Mouse (Mus musculus): ENCODE data around the gene Dcpp3. TPM values are rescaled to one million over a fixed set of nuclear protein-coding genes. Genes with fewer than 3 reads are reported as not detected.
A peak's percentile ranks its signal among the peaks of the same experiment; 100 is the strongest.

The Dcpp3 gene
- polyA plus RNA-seq, 1 experiment, result not detected

DNA sequence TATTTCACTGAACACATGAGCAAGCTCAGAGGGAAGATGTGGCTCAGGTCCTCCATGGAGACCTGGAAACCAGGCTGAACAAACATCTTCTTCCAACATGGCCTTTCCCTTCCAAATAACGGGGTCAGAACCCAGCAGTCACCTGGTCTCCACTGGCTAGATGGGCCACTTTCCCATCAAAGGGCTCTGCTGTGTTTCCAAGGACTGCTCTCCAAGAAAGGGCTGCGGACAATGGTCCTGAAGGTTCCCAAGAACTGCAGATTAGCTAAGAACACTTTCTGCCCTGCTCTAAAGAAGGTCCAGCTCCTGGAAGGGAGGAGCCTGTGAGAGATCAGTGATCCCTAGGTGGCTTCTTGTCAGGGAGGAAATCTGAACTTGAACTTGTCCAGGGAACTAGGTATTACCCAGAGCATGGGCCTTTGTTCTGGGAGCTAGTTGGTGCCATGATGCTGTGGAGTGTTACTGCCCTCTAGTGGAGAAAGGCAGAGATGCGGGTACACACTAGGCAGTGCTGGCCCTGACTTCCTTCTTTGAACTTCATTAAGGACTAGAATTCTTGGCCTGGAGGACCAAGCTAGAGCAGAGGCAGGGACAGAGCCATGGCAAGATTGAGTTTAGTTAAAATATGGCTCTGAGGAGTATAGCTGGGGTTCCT, 43.0 kb downstream of the Dcpp3 start:
- Histone ChIP-seq H3K4me3 (ENCODE audit: control insufficient read depth, low read depth, low read length) (no peak overlapping the region), H3K27ac (ENCODE audit: control insufficient read depth, insufficient read depth, low read depth, low read length) (no peak overlapping the region), H3K27me3 (ENCODE audit: control insufficient read depth, insufficient read depth, low read length) (no peaks in the 10 kb centered on the region), H3K36me3 (ENCODE audit: control insufficient read depth, insufficient read depth, low read length) (no peaks in the 10 kb centered on the region), H3K4me1 (ENCODE audit: control insufficient read depth, insufficient read depth, low read length) (no peaks in the 10 kb centered on the region)
- TF ChIP-seq POLR2A (IDR thresholded peaks at IDR 0.05; ENCODE audit: control insufficient read depth, low read depth, low read length), result no peak
- TF ChIP-seq CTCF (IDR thresholded peaks at IDR 0.05; ENCODE audit: control insufficient read depth, insufficient read depth, insufficient replicate concordance, low read depth, low read length), result peak; percentile 89; the same call in 1 of the 2 replicates

DNA sequence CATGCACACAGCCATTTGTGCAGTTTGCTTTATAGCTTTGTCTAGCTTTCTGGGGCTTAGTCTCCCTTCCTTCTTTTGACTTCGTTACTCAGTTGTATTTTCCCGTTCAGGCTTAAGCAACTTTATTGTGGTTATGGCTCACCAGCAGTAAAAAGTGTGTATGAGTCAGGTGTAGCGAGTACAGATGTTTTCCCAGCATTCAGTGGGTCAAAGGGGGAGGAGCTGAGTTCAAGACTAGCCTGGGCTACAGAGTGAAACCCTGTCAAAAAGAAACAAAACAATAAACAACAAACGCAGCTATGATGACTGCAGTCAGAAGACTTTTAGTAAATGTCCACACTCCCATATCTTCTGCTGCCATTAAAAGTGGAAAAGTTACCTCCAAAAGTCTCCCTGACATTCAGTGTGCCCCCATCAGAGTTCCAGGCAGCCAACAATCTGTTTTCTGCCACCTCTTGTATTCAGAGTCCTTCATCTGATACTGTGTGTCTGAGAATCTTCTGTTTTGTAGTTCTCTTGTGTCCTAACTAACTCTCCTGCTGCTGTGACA, 44.4 kb downstream of the Dcpp3 start:
- H3K27ac ChIP-seq (ENCODE audit: control insufficient read depth, insufficient read depth, low read depth, low read length), result no peak overlapping the region
- no peaks in the 10 kb centered on the region; the same call in 1 of the 2 replicates for H3K4me1 ChIP-seq (ENCODE audit: control insufficient read depth, insufficient read depth, low read length)
- H3K4me3 ChIP-seq (ENCODE audit: control insufficient read depth, low read depth, low read length), result no peak overlapping the region
- TF ChIP-seq CTCF (IDR thresholded peaks at IDR 0.05; ENCODE audit: control insufficient read depth, insufficient read depth, insufficient replicate concordance, low read depth, low read length) (no peak), POLR2A (IDR thresholded peaks at IDR 0.05; ENCODE audit: control insufficient read depth, low read depth, low read length) (no peak)
- no peaks in the 10 kb centered on the region for H3K36me3 ChIP-seq (ENCODE audit: control insufficient read depth, insufficient read depth, low read length)
- H3K27me3 ChIP-seq (ENCODE audit: control insufficient read depth, insufficient read depth, low read length), result no peaks in the 10 kb centered on the region

DNA sequence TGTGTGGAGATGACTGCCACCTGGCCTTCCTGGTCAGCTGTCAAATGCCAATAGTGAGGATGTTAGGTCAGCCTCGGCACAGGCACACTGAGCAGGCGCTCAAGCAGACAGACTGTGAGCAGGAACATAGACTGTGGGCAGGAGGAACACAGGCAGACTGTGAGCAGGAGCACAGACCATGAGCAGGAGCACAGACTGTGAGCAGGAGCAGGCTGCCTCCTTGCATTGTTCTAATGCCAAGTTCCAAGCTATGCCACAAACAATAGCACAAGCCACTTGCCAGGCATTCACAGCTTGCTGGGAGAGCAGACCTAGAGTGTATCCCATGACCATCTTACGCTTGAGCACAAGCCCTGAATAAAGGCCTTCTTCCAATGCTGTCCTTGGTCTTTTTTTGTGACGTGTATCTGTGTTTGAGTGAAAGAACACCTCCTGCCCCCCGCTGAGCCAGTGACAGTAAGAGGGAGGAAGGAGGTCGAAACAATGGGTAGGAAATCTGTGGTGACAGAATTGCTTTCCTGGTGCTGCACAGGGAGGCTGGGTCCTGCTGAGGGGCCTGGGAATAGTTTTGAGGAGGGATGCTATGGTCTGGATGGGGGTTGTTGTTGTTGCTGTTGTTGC, 48.7 kb downstream of the Dcpp3 start:
- peak overlapping the region; percentile 14; the same call in 1 of the 2 replicates for H3K27ac ChIP-seq (ENCODE audit: control insufficient read depth, insufficient read depth, low read depth, low read length)
- H3K36me3 ChIP-seq (ENCODE audit: control insufficient read depth, insufficient read depth, low read length), result no peaks in the 10 kb centered on the region
- H3K27me3 ChIP-seq (ENCODE audit: control insufficient read depth, insufficient read depth, low read length), result no peaks in the 10 kb centered on the region
- no peak overlapping the region for H3K4me3 ChIP-seq (ENCODE audit: control insufficient read depth, low read depth, low read length)
- H3K4me1 ChIP-seq (ENCODE audit: control insufficient read depth, insufficient read depth, low read length), result no peaks in the 10 kb centered on the region; the same call in 1 of the 2 replicates
- TF ChIP-seq CTCF (IDR thresholded peaks at IDR 0.05; ENCODE audit: control insufficient read depth, insufficient read depth, insufficient replicate concordance, low read depth, low read length) (no peak; the same call in 1 of the 2 replicates), POLR2A (IDR thresholded peaks at IDR 0.05; ENCODE audit: control insufficient read depth, low read depth, low read length) (no peak)

DNA sequence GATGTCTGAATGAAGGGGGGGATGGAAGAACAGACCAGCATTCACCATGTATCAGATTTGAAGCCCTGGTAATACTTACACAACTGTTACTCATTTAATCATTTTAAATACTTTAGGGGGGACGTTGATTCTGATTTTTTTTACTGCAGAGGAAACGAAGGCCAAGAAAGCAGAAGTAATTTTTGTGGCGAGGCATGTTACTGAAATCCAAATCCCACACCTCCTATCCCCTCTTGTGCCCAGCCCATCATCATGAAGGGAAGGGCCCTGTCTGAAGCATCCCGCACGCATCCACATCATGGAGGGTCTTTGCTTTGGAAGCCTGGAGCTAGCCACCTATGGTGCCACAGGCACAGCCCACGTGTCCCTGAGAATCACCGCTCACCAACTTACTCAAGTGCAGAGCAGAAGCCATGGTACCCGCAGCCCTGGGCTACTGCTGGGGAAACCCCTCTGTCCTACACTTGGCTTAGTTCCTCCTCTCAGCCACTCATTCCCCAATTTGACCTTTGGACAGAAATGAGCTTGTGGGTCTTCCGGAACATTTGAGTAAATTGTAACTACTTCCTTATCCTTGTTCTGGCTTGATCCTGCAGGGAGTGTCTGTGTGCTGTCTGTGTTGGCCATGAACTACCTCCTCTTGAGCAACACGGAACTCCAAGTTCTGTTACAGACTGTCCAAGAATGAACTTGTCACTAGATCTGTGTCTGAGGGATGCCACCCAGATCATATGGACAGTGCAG, 49.6 kb downstream of the Dcpp3 start:
- TF ChIP-seq POLR2A (IDR thresholded peaks at IDR 0.05; ENCODE audit: control insufficient read depth, low read depth, low read length) (no peak), CTCF (IDR thresholded peaks at IDR 0.05; ENCODE audit: control insufficient read depth, insufficient read depth, insufficient replicate concordance, low read depth, low read length) (no peak)
- no peak overlapping the region for H3K4me3 ChIP-seq (ENCODE audit: control insufficient read depth, low read depth, low read length)
- no peaks in the 10 kb centered on the region for H3K36me3 ChIP-seq (ENCODE audit: control insufficient read depth, insufficient read depth, low read length)
- 0 out of 2 replicates have a peak overlapping the region, but pooled peaks have one; percentile 12 for H3K27ac ChIP-seq (ENCODE audit: control insufficient read depth, insufficient read depth, low read depth, low read length)
- no peaks in the 10 kb centered on the region; the same call in 1 of the 2 replicates for H3K4me1 ChIP-seq (ENCODE audit: control insufficient read depth, insufficient read depth, low read length)
- H3K27me3 ChIP-seq (ENCODE audit: control insufficient read depth, insufficient read depth, low read length), result no peaks in the 10 kb centered on the region

DNA sequence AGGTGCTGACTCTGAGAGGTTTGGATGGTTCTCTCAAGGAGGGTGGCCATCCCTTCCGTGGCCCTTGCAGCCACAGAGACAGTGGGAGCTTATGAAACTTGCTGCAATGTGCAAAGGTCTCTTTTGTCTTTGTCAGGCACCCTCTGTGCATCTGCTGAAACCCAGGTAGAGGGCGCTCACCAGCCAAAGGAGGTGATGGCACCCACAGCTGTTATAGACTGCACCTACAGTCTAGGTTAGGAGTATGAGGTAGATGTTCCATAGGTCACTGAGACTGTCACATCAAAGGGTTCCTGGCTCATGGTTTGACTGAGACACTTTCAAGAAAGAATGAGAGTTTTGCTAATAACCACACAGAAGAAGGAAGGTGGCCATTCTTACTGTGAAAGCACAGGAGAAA, 51.5 kb downstream of the Dcpp3 start:
- no peaks in the 10 kb centered on the region for H3K27me3 ChIP-seq (ENCODE audit: control insufficient read depth, insufficient read depth, low read length)
- H3K4me3 ChIP-seq (ENCODE audit: control insufficient read depth, low read depth, low read length), result no peak overlapping the region
- no peak for TF ChIP-seq POLR2A (IDR thresholded peaks at IDR 0.05; ENCODE audit: control insufficient read depth, low read depth, low read length)
- no peak for TF ChIP-seq CTCF (IDR thresholded peaks at IDR 0.05; ENCODE audit: control insufficient read depth, insufficient read depth, insufficient replicate concordance, low read depth, low read length)
- H3K4me1 ChIP-seq (ENCODE audit: control insufficient read depth, insufficient read depth, low read length), result no peaks in the 10 kb centered on the region; the same call in 1 of the 2 replicates
- no peaks in the 10 kb centered on the region for H3K36me3 ChIP-seq (ENCODE audit: control insufficient read depth, insufficient read depth, low read length)
- H3K27ac ChIP-seq (ENCODE audit: control insufficient read depth, insufficient read depth, low read depth, low read length), result no peak overlapping the region

Other genes with a start within 250 kb of the Dcpp3 start
- 54.9 and 64.9 TPM in 2 replicates for gene Hcfc1r1, start 243.9 kb upstream of the Dcpp3 start, polyA plus RNA-seq (2012; rRNA removed)
- gene Thoc6, start 243.6 kb upstream of the Dcpp3 start, polyA plus RNA-seq (2012; rRNA removed), result 9.8 and 9.9 TPM in 2 replicates
- gene Tnfrsf12a, start 240.0 kb upstream of the Dcpp3 start, polyA plus RNA-seq (2012; rRNA removed), result 1.2 and 1.7 TPM in 2 replicates
- 0.16 and 0.19 TPM in 2 replicates for gene Cldn6, start 238.2 kb upstream of the Dcpp3 start, polyA plus RNA-seq (2012; rRNA removed)
- 0.27 and 0.72 TPM in 2 replicates for gene Cldn9, start 233.4 kb upstream of the Dcpp3 start, polyA plus RNA-seq (2012; rRNA removed)
- 6.7 and 7.1 TPM in 2 replicates for gene 1520401A03Rik, start 194.7 kb upstream of the Dcpp3 start, polyA plus RNA-seq (2012; rRNA removed)
- gene Pkmyt1, start 191.1 kb upstream of the Dcpp3 start, polyA plus RNA-seq (2012; rRNA removed), result 78.6 and 88.6 TPM in 2 replicates
- gene Paqr4, start 176.6 kb upstream of the Dcpp3 start, polyA plus RNA-seq (2012; rRNA removed), result 0.69 and 0.85 TPM in 2 replicates
- 0.80 and 0.97 TPM in 2 replicates for gene Kremen2, start 171.6 kb upstream of the Dcpp3 start, polyA plus RNA-seq (2012; rRNA removed)
- 155 and 178 TPM in 2 replicates for gene Flywch1, start 145.9 kb upstream of the Dcpp3 start, polyA plus RNA-seq (2012; rRNA removed)
- gene Flywch2, start 131.4 kb upstream of the Dcpp3 start, polyA plus RNA-seq (2012; rRNA removed), result 11.8 and 14.8 TPM in 2 replicates
- 259 and 286 TPM in 2 replicates for gene Srrm2, start 126.9 kb upstream of the Dcpp3 start, polyA plus RNA-seq (2012; rRNA removed)
- gene Elob, start 88.3 kb upstream of the Dcpp3 start, polyA plus RNA-seq (2012; rRNA removed), result 1,587 and 1,813 TPM in 2 replicates
- gene Prss33, start 81.4 kb upstream of the Dcpp3 start, polyA plus RNA-seq (2012; rRNA removed), result 0.89 and 1.2 TPM in 2 replicates
- 0.30 and 0.36 TPM in 2 replicates for gene Prss32, start 73.6 kb upstream of the Dcpp3 start, polyA plus RNA-seq (2012; rRNA removed)
- 12.2 and 13.8 TPM in 2 replicates for gene Prss41, start 73.3 kb upstream of the Dcpp3 start, polyA plus RNA-seq (2012; rRNA removed)
- gene Prss21, start 49.4 kb upstream of the Dcpp3 start, polyA plus RNA-seq (2012; rRNA removed), result 208 and 246 TPM in 2 replicates
- gene Dcpp1, start 36.6 kb upstream of the Dcpp3 start, polyA plus RNA-seq (2012; rRNA removed), result 0.34 and 0.67 TPM in 2 replicates
- gene Dcpp2, start 36.6 kb upstream of the Dcpp3 start, polyA plus RNA-seq (2012; rRNA removed), result not detected in 2 replicates
- gene Sbp, start 24.2 kb downstream of the Dcpp3 start, polyA plus RNA-seq (2012; rRNA removed), result not detected in 2 replicates
- gene Sbpl, start 37.8 kb downstream of the Dcpp3 start, polyA plus RNA-seq (2012; rRNA removed), result not detected in 2 replicates
- not detected in 2 replicates for gene Prss30, start 63.1 kb downstream of the Dcpp3 start, polyA plus RNA-seq (2012; rRNA removed)
- gene Prss22, start 80.6 kb downstream of the Dcpp3 start, polyA plus RNA-seq (2012; rRNA removed), result not detected in 2 replicates
- not detected in 2 replicates for gene Prss27, start 120.7 kb downstream of the Dcpp3 start, polyA plus RNA-seq (2012; rRNA removed)
- gene Kctd5, start 156.0 kb downstream of the Dcpp3 start, polyA plus RNA-seq (2012; rRNA removed), result 11.5 and 11.9 TPM in 2 replicates
- gene Pdpk1, start 233.5 kb downstream of the Dcpp3 start, polyA plus RNA-seq (2012; rRNA removed), result 486 and 516 TPM in 2 replicates
- 116 and 135 TPM in 2 replicates for gene Amdhd2, start 246.3 kb downstream of the Dcpp3 start, polyA plus RNA-seq (2012; rRNA removed)